Mouse (Mus musculus): Measurements from ENCODE around the gene Basp1.

Basp1 gene

DNA sequence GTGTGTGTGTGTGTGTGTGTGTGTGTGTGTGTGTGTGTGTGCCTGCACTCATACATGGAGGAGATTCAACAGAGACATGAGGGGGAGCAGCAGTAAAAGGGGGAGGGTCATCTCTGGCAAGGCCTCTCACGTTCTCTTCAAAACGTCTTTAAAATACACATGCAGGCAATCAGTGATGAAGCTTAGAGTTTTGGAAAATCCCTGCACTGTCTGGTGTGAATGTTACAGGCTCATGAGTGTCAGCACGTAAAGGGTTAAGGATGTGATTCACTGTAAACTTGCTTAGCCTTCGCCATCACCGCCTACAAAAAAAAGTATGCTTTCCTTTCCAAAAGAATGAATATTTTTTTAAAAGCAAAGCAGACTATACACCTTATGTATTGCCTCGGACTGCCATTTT is 2.8 kb upstream of the Basp1 start:
- DNase-seq (ENCODE audit: low spot score) = no peak

DNA sequence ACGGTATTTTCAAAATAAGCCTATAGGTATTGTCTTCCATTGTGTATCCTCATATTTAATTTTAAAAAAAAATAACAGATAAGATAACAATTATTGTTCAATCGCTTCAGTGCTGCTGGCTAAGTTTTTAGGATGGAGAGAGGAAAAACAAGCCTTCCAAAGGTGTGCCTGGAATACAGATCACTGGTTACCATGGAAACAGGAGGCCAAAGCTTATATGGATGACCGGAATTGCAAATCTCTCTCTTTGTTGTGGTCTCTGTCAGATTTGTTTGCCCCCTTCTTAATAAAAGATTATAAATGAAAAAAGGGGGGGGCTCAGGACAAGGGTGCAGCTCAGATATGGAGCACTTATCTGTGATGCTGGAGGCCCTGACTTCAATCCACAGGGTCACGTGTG is 2.4 kb upstream of the Basp1 start:
- DNase-seq (ENCODE audit: low spot score) = no peak

DNA sequence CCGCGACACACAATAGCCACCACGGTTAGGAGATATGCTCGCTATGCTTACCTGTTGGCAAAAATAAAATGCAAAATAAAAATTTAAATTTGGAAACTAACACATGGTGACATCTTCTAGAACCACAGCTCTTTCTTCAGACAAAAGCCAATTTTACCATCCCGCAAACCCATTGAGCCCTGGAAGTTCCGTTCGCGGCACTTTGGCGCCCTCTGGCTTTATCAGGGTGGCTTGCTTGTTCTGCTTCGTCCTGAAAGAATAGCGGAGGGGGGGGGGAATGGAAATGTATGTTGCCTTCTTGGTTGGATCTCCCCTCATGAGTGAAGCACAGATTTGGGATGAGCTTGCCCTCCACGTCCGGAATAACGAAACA is 1.2 kb upstream of the Basp1 start:
- peak; percentile 90 for DNase-seq (ENCODE audit: low spot score)

DNA sequence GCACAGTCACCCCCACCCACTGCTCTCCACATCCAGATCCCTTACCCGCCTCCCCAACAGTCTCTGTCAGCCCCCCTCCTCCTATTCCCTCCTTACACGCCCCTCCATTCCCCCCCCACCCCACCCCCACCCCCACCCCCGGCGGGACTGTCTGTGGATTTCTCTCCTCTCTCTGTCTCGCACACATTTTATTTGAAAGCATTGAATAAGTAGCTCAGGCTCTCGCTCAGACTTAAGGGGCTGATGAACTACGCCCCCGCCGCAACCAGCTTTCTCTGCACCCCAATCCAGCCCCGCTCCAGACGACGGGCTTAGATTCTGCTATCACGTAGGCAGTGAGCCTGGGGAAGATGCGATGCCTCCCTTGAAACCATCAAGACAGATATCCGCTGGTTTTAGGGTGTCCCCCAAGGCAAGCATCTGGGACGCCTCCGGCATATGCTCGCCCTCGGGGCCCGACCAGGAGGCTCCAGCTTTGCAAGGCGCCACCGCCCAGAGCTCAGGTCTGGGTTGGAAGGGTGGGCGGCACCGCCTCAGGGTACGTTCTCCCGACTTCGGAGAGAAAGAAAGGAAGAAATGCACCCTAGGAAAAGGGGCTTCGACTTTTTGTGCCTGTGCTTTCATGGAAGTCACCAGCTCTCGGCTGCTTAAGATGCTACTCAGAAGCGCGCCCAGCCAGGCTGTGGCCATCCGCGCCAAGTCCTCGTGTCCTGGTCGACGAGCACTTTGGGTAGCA is 615 bp upstream of the Basp1 start:
- peak; percentile 70 for DNase-seq (ENCODE audit: low spot score)

DNA sequence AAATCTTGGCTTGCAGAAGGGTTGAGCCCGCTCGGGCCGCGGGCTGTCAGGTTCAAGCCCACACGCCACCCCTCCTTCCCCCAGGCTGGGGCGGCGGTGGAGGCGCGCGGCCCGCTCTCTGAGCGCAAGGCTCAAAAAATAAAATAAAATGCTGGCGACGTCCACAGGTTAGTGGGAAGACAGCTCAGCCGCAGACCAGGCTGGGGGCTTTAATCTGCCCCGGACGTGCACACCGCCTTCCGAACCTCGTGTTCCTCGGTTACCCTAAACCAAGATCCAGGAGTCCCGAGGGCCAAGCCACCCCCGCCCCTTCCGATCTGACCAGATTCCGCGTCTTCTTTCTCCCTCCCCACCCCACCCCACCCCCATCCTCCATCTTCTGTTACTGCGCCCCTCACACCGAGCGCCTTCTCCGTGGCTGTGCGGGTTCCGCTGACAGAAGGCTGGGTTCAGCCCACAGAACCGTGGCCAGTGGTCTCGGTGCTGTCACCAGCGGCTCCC is 753 bp downstream of the Basp1 start:
- DNase-seq (ENCODE audit: low spot score) = peak; percentile 56

DNA sequence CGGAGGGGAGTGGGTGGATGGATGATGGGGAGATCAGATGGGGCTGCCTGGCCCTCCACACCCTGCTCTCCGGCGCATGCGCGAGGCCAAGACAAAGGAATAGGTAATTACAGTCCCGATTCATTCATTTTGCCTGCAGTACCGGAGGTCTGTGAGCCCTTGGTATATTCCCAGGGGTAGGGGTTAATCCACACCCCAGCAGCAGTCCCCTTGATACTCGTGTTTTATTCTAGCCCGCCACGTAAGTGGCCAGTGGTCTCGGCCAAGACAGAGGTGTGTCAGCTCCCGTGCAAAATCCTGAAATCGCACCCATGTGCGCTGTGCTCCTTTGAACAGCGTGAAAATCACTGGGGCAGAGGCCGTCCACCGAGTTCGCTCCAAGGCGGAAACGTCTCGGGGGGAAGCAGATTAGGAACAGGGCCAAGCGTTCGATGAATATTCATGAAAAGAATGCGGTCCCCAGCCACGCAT is 1.4 kb downstream of the Basp1 start:
- DNase-seq (ENCODE audit: low spot score) = peak; percentile 64

DNA sequence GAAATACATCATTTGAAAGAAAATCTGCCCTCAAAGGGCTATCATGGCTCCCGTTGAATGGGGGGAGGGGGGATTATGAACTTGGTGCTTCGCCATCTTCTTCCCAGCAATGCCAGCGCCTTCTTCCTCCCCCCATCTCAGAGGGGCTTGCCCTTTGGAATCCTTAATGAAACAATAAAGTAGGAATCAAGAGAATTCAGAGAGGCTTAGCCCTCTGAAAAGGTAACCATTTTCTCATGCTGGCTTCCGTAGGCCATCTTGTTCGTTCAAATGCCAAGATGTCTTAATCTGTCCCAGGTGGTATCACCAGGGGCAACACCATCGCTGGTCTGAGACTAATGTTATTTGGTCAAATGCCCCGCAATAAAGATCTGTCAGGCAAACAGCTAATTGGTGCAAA is 2.1 kb downstream of the Basp1 start:
- no peak for DNase-seq (ENCODE audit: low spot score)

DNA sequence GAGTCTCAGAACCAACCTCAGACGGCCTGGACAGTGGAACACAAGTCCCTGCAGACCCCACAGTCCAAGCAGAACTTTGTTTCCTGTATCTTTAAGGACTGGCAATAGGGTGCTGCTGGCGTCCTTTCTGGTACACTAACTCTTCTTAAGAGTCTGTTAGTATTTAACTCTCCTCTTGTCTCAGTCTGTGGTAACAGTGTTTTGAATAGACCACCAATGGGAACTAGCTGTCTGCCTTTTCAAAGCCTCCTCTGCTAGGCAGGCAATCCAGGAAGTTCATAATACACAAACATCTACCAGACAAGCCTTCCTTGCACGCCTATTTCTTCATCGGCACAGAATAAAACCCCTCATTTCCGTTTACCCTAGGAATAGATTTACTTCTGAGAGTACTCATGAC is 7.6 kb downstream of the Basp1 start:
- no peak for DNase-seq (ENCODE audit: low spot score)

DNA sequence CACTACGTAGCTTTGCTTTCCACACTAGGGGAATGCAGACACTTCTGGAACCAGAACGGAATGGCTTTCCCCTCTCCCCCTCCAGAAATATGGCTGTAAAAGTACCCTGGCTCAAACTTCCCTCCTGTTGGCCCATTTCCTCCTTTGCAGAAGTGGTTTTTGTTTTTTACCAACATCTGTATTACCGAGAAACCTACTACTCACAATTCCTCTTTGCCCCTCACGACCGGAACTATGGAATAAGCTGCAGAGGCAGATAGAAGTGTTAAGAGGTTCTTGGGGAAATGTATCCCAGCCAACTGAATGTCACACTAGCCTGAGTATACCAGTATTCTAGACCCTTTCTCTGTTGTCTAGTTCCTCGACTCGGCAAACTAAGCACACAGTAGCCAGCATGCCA is 9.7 kb downstream of the Basp1 start:
- no peak for DNase-seq (ENCODE audit: low spot score)

DNA sequence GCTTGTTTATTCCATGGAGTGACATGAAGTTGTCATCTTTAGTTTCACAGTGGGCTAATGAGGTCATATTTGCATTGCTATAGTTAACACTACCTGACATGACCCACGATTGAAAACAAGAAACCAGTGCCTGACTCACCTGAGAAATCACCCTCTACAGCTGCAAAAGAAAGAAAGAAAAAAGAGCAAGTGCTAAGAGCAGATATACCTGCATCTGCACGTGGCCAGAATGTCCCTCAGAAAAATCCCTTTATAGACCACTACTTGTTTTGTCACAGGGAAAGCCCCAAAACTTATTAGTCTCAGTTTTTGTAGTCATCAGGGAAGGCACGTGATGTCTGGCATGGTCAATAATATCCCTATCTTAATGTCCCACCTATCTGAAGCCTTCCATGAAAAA is 11.6 kb downstream of the Basp1 start:
- no peak for DNase-seq (ENCODE audit: low spot score)

DNA sequence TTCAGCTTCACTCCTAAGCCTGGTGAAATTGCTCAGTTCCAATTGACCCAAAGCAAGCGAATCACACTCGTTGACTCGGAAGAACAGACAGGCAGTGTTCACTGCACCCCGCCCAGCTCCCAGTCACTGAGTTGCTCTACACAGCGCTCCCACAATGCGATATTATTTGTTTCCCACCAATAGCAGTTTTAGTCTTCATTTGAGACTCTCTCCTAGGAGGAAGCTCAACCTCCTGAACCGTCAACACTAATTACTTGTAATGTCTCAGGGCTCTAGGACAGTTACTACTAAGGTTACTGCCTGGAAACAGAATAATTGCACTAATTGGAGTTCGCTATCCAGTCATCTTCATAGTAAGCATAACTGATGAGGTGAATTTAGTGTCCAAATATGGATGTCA is 13.3 kb downstream of the Basp1 start:
- DNase-seq (ENCODE audit: low spot score) = no peak

DNA sequence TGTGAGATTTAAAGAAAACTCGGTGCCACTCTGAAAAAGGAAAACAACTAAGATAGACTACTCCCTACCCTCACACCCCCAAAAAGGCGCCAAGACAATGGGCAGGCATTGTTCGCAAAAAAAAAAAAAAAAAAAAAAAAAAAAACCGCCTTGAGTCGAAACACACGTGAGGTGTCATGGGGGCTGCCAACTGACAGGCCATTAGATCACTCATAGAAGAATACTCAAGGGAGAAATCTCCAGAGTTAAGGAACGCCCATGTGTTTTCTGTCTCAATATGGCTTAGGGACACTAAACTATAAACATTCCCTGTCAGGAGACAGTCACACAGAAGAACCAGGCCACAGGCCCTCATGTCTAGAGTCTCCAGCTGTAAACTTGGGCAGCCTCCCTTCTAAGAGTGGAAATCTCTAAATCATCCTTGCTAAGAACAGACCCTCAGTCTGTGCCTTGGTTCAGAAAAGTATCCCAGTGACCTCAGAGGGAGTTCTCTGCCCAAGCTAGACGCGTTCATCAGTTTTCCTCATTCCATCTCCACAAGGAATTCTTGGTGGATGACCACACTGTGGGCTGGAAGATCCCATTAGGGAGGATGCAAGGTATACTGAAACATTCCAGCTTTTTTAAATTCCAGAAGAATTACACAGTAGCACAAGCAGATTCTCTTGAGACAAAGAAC is 17.5 kb downstream of the Basp1 start:
- DNase-seq (ENCODE audit: low spot score) = no peak

DNA sequence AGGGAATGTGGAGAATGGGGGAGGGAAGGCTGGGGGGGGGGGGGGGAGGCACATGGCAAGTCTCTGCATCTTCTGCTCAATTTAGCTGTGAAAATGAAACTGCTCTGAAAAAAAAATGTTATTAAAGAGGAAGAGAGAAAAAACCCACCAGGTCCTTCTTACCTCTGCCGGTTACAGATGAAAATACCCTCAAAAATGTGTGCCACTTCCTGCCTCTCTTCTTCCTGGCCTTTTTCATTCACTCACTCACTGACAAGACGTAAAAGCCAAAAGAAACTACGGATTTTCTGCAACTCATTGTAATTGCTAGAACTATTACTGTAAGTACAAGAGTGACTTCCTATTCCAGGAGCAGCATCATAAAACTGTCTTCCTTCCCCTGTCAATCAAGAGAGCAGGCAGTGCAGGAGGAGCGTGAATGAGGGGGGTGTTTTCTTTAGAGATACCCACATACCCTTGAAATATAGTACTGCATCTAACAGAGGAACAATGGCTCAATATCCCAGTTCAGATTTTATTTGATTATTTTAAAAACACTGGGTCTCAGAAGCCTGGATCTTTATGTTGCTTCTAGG is 21.0 kb downstream of the Basp1 start:
- no peak for DNase-seq (ENCODE audit: low spot score)

DNA sequence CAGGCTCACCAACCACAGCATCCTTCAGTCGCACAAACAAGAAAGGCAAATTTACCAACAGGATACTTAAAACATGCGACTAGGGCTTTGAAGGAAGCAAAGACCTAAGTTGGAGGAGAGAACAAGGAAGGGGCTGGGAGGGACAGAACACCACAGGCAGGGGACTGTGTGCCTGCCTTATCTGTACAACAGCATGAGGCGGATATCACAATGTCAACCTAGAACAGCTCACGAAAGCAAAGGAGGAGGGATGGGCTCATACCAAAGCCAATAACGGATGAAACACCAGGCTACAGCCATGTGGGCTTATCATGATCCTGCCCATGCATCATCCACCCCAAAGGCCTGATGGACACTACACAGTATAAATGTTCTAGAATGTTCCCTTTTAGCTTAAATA is 22.4 kb downstream of the Basp1 start:
- DNase-seq (ENCODE audit: low spot score) = no peak

DNA sequence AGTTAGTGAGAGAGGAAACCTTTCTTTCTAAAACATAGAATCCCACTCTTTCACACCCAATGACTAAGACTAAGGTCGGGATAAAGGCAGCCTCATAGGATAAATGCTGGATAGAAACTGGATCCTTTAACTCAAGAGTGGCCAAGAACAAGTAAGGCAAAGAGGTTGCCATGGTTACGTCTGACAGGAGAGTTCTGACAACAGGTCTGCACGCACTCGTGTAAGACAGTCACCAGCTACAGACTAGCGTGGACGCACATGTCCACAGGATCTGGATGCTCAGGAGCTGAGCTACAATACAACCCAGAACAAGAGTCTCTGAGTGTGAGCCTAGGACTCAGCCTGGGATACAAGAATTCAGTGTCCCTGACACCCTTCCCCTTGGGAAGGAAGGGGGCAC is 26.0 kb downstream of the Basp1 start:
- DNase-seq (ENCODE audit: low spot score) = no peak

DNA sequence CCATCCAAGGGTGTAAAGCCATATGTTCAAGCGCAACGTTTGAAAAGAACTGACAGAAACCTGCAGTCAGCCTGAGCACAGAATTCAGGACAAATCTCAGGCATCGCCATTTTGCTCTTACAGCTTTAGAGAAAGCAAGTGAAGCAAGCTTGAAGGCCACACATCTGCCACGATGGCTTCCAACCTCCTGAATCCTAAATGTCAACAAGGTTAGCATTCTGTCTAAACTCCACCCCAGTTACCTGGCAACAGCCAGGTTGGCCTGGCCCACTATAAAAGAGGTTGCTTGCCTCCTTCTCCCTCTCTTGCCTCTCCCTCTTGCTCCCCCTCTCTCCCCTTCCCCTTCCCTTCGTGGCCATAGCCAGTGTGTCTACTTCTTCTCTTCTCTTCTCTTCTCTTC is 33.5 kb downstream of the Basp1 start:
- DNase-seq (ENCODE audit: low spot score) = no peak

DNA sequence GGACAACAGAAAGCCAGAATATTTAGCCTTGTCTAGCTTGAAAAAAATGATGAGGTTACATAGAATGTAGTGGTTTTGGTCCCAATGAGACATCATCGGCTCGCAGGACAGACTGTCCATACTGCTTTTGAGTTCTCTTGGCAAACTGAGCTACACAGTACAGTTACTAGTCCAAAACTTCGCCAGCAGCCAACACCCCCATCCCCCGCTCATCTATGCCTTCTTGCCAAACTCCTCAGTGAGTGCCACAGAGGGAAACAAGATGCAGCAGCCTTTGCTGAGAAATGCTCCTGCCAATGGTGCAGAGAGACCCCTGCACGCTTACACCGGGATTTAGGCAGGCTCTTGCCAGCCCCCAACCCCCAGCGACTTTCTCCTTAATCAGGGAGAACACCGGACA is 34.9 kb downstream of the Basp1 start:
- DNase-seq (ENCODE audit: low spot score) = no peak

DNA sequence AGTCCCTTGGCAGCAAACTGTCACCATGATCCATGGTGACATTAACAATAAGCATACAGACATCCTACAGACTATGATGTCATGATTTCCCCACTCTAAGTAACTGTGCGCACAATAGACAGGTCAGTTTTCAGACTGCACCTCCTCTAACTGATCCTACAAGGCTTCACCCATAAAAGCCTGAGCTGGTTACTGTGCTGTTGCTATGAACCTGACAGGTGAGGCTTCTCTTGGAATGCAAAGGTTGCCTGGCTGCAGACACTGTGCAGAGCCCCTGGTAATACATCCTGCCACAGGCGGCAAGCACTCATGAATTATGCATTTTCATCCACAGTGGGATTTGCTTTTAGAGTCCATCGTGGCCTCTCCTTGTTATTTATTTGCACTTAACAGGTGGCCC is 36.6 kb downstream of the Basp1 start:
- no peak for DNase-seq (ENCODE audit: low spot score)

DNA sequence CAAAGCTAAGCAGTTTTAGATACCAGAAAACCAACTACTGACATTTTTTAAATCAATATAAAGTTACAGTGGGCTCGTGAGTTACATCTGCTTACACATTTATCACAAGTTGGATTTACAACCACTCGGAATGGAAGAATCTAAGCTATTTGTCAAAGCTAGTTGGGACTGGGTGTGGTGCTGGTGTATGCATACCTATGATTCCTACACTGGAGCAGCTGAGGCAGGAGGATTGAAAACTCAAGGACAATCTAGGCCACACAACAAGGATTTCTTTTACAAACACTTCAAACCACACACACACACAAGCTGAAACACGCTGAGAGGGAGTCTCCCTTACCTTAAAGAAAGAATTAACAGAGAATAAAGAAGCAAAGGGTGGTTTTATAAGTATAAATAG is 40.1 kb downstream of the Basp1 start:
- DNase-seq (ENCODE audit: low spot score) = no peak

DNA sequence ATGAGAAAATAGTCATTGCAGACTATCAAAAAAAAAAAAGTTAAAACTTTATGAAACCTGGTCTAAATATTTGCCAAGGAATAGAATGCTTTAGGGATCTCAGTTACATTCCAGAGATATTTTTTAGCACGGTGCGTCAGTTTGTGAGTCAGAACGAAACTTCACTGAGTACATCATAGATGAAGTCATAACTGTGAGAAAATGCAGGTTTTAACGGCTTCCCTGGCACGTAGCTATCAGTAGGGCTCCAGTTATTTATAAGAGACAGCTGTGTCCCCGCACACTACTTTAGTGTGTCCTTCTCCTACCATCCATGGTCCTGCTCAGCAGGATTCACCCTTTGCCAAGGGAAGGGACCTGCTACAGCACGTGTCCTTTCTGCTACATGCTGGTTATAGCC is 44.0 kb downstream of the Basp1 start:
- no peak for DNase-seq (ENCODE audit: low spot score)

DNA sequence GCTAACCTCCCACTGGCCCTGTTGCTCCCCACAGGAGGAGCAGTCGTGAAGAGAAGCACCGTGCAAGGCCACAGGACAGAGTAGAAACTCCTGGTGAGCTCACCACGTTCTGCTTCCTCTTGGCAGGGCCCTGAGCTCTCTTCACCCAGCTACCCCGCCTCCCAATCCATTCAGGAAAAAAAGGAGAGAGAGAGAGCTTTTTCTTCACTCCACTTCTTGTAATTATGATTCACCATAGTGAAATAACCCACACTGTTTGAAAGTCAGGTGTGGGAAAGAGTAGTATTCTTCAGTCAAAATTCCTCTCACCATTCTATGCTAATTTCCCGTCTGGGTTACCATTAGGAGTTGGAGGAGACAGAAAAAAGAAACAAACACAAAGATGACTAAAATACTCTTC is 48.1 kb downstream of the Basp1 start:
- no peak for DNase-seq (ENCODE audit: low spot score)

DNA sequence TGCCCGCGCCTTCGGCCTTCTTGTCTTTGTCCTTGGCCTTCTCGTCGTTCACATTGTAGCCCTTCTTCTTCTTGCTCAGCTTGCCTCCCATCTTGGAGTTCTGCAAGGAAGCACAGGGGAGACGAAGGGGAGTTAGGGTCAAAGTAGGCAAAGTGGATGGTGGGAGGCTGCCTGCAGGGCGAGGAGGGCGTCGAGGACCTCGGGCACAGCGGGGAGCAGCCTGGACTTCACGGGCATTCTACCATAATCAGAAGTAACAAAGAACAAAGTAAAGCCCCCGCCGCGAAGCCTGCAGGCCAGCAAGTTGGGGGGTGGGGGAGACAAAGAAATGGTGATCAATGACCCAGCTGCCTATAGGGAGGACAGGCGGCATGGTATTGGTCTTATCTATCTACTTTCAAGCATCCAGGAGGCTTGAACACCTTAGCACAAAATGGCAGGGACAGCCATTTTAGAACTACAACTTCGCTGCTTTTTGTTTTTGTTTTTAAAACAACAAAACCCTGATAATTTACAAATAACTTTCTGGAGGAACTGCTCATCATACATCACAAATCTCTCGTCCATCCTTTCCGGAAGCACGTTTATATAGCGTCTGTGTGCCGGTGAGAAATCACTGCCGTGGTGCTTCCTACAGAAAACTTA is 48.6 kb downstream of the Basp1 start:
- no peak for DNase-seq (ENCODE audit: low spot score)
